Mouse (Mus musculus): ENCODE data around the gene Fam53b.

Gene Fam53b

DNA sequence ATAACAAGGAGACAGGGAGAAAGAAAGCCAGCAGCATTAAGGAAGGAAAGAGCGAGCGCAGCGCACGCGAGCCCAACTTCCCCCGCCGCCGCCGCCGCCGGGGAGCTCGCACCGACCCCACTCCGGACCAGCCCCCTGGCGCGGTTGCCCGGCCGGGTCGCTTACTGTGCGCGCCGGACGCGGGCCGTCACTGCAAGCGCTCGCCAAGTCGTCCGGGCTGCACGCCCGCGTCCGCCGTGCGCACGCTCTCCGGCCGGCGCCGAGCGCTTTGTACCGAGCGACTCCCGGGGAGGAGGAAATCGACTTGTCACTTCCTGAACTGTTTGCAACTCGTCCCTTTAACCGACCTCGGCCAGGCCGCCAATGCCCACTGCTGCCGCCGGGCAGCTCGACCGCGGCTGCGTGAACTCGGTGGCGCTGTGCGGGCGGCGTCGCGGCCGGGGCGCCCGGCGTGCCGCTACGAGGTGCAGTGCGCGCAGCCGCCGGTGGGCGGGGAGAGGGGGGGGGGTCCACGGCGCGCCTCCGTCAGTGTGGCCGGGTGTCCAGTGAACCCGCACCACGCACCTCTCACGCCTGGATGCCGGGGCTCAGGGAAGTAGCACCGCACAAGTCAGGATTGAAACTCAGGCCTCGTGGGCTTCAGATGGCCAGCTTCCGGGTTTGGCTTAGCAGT, at the start of gene Fam53b:
TSS of gene Fam53b (minus strand) at position 471 of the 673 bp plus-strand sequence.
- peak; percentile 68 to 73 for DNase-seq

DNA sequence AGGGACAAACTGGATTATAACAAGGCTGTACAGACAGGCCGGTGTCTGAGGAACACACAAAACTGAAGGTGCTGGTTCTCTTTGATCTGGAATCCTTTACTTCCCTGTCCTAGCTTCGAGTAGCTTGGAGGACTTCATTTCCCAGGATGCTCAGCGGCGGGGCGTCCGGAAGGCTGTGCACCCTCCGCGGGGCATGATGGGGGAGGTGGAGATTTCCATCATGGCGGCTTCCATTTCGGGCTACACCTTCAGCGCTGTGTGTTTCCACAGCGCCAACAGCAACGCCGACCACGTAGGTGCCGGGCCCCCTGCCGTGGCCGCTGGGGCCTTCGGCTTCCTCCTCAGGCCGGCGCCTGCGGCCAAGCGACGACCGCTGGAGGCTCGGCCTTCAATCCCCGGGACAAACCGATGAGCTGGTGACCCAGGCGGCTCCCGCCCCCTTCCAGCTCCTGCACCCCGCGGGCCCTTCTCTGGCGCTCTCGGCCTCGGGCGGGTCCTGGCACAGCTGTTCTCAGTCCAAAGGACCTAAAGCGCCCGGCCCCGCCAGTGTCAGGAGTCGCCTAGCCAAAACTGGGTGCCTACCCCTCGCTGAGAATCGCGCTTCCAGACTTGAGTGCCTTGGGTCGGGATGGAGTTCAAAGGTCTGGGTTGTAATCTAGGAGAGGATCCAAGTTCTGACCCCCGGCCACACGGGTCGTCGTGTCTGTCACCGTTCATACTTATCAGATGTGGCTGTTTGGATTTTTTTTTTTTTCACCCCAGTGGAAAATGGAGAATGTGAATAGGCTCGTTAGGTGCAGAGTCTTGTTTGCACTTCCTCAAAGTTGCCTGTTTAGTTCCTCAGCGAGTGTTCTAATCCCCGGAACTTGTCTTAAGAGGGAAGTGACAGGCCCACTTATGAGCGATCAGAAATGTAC, 45.6 kb upstream of the Fam53b start, which contains the start of gene Abraxas2:
TSS of gene Abraxas2 (plus strand) at position 184 of the 917 bp plus-strand sequence.
- DNase-seq: peak; percentile 93 to 96

DNA sequence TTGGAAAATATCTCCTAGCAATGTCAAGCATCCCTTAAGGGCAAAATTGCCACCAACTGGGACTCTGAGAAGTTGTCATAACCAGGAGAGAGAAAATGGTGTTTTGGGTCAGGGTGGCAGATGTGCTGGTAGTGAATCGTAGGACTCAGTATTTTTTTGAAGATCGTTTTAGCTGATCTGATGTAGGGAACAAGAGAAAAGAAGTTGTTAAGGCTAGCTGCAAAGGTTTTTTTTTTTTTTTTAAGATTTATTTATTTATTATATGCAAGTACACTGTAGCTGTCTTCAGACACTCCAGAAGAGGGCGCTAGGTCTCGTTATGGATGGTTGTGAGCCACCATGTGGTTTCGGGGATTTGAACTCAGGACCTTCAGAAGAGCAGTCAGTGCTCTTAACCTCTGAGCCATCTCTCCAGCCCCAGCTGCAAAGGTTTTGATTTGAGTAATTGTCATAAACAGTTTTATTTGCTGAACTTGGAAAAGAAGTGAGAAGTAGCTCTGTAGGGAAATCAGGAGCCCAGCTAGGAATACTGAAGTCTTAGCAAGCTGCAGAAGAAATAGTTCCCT, 44.4 kb upstream of the Fam53b start:
- peak; percentile 18 to 21 for DNase-seq

DNA sequence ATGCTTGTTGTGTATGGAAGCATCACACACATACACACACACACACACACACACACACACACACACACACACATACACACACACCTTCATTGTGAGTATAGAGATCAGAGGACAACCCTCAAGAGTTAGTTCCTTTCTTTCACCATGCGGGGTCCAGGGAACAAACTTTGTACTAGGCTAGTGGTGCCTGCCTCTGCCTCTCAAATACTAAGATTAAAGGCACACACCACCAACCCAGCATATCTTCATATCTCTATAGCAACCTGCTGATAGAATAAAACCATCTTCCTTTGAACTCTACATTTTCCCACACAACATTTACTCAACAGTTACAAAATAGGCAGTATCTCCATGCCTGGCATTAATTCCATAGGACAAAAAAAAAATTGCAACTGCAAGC, 42.4 kb upstream of the Fam53b start:
- DNase-seq: no peak

DNA sequence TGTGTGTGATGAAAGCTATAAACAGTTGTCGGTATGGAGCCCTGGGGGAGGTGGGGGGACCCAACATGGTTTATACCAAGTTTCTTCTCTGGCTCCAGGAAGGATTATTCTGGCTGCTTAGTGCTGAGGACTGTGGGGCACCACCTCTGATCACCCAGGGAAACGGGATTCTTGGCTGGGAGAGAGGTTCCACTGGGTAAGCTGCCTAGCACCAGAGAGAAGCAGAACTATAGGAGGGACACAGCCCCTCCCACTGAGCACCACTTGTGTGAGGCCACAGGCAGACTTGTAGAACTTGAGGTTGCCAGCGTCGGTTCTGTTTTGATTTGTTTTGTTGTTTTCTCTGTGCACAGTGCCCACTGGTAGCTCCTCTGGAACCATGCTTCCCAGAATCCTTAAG, 40.3 kb upstream of the Fam53b start:
- DNase-seq: no peak

DNA sequence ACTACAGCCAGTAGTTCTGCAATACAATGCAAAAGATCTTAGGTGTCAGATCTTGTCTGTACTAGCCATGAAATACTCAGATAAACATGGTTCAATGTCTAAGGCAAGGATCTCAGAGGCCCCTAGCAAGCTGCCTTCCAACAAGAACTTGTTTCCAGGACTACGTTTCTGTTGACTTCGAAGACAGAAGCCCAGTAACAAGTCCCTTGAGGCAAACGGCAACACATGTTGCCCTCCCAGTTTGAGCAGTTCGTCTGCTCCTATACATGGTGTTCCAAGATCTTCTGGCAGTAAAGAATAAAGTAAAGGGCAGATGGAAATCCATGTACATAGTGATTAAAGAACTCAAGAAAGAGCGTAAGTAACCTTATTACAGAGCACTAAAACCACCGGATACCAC, 39.7 kb upstream of the Fam53b start:
- no peak for DNase-seq

DNA sequence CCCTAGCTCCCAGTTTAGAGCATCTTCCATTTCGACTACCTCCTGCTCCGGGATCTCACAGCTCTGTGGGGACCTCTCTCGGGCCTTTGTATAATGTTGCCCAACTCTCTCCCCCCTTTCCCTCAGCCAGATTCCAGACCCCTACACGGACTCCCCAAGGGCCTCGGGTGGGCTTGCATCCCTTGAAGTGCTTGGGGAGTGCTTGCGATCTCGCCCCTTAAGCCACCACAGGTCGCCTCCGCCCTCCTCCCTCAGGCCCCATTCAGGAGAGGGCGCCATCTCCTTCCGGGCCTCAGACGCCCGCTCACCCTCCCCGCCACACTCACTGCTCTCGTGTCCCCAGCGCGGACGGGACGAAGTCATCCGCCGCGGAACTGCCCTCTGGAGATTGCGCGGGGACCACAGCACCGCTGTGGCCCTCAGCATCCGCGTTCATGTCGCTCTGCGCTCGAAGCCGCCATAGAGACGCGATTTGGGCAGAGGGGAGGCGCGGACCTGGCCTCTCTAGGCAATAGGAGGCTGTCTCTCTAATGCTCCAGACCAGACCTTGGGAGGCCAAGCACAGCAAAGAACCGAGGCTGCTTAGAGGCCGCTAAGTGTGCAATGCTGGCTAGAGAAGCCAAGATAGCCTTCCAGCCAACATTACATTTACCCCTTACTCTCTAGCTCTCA, 38.6 kb upstream of the Fam53b start, which contains the start of gene Eef1akmt2:
TSS of gene Eef1akmt2 (minus strand) at position 501 of the 672 bp plus-strand sequence.
- peak; percentile 83 to 86 for DNase-seq

DNA sequence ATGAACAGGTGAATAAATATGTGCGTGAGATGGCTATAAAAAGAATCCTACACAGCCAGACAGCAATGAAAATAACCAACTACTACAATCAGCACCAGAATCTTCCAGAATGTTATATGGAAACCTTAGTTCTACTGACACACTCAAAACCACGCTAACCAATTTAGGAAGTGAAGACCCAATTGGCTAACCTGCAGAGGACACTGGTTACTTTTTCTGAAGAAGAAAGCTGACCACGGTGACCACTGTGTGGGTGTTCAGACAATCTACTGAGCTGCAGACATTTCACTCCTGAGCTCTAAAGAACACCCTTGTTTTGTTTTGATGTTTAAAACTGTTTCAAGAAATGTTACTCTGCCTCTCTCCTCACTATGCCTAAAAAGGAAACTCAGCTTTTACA, 29.5 kb upstream of the Fam53b start:
- DNase-seq: no peak

DNA sequence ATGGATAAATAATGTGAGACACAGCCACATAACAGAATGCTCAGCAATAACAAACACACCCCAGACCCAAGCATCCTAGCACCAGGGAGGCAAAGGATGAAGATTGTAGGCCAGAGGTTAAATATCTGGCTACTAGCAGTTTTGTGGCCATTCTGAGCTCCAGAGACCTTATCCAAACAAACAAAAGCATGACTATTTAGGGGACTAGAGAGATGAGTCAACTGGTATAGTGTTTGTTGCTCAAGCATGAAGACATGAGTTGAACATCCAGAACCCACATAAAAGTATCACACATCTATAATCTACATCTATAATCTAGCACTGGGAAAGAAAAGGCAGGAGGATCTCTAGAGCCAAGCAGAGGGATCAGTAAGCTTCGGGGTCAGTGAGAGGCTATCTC, 28.8 kb upstream of the Fam53b start:
- no peak for DNase-seq

DNA sequence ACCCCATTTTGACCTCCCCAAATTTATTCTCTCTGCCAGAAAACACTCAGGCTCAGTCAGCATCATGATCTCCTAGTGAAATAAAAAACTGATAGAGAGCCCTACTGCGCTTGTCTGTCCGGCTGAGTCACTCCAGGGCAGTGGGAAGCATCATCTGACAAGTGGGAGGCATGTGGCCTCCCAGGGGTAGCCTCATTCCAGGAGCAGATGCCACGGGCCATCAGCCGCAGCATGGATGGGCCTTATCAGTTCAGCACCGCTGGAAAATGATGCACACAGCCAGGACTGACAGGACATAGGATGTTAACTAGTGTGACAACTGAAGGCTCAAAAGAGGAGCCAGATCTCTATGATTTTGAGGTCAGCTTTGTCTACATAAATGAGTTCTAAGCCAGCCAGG, 27.6 kb upstream of the Fam53b start:
- DNase-seq: no peak

DNA sequence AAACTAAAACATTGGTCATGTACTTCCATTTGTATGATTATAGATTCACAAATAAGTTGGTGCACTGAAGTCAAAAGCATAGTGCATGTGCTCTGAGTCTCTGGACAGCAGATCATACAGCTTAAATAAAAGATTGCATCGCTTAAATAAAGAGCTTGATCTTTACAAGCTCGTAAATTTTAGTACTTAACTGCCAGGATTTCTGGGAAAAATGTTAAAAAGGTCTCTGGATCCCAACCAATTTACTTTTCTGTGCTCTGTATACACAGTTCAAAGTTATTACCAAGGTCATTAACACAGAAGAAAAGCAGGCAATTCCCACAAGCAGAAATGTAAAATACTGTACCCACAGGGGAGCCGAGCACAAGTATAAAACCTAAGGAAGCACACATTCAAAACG, 17.3 kb upstream of the Fam53b start:
- DNase-seq: no peak

DNA sequence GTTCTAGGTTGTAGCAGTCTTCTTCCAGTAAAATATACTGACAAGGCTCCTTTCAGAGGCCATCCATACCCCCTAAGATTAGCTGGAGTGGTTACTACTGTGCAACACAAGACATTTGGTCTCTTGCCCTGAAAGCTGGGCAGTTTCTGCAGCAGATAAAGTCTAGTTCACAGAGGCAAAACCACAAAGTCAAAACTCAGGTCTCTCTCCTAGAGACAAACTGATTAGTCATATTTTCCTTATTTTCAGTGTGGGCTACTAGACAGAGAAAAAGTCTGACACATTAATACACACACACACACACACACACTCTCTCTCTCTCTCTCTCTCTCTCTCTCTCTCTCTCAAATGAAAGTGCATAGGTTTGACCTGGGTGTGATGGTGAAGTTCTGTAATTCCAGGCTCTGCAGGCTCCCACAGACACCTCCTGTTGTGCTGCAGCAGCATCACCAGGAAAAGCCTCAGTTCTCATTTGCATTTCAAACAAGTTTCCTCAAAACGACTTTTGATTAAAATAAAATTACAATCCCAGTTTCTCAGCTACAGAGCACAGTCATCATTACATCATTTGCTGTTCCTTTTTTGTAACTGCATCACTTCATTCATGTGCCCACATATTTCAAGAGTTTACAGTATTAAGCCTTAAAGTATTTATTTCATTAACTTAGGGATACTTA, 10.8 kb upstream of the Fam53b start:
- DNase-seq: no peak

DNA sequence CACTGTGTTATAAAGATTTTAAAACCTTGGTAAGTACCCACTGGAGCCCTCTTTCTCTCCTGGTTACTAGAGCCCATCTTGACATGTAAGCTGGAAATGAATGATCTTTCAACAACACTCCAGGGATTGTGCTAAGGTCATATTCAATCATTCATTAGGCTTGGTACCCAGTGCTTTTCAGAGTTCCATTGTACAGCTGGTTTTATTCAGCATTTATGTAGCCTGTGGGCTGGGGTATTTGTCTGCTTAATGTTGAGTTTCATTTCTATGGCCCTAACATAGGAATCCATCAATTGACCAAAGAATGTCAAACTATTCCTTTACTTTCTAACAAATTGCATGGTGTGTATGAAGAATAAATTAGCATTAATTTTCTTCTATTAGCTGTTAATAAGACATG, 10.1 kb upstream of the Fam53b start:
- no peak for DNase-seq

DNA sequence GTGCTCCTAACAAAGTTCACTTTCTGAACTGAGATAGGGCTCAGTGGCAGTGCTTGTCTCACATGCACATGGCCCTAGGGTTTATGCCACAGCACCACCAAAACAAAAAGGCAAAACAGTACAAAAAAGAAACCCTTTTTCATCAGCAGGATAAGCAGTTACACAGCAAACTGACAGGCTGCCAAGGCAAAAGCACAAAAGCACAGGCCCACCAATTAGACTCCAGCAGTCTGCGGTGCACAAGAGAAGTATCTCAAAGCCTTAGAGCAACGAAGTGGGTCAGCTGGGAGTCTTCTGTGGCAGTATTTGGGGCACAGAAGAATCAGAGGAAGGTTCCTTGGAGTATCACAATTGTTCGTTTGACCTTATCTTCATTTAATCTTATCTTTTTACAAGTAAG, 7.0 kb upstream of the Fam53b start:
- DNase-seq: no peak

DNA sequence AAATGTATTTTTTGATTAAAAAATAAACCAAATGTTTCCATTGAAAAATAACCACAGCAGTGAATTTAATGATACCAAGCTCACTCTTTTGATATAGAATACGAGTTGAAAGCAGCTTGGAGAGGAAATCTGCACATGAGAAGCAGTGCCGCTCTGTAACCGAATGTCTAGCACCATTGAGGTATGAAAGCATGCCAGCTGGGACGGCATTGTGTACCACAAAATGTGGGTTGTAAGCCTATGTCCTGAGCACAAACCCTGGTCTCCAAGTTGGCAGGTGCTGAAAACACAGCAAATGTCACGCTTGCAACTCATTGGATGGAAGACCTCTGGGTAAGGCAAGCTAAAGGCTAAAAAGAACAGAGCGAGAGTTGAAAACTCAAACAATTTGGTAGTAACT, 3.4 kb upstream of the Fam53b start:
- no peak for DNase-seq

DNA sequence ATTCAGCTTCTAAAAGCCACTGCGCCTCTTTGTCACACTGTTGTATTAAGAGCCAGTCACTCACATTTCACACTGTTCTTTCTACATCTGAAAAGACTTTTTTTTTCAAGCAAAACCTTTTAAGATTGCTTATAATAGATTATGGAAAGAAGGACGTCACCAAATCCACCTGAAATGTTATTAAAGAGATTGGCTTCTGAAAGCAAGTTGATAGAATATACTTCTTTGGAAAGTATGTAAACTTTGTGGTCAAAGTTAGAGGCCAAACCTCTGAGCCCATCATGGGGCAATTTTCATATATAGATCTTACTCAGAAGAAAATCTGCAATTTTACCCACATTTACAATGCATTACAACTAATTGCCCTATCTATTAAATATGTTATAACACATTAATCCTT, 2.8 kb upstream of the Fam53b start:
- no peak for DNase-seq

DNA sequence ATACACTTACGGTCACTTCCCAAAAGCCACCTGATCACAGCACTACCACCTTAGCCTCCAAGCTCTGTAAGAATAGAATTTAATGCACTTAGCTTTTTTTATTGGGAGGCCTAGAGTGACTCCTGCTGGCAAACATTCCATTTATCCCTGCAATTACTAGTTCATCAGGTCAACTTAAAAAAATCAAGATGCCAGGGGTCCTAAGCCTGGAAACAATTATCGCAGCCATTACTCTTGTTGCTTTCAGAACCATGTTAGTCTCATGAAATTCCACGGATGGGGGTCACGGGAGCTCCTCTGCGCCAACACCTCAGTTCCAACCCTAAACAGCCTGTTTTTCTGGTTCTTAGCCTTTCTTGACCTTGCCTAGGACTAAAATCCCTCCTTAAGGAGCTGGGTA, 1.4 kb upstream of the Fam53b start:
- no peak for DNase-seq

DNA sequence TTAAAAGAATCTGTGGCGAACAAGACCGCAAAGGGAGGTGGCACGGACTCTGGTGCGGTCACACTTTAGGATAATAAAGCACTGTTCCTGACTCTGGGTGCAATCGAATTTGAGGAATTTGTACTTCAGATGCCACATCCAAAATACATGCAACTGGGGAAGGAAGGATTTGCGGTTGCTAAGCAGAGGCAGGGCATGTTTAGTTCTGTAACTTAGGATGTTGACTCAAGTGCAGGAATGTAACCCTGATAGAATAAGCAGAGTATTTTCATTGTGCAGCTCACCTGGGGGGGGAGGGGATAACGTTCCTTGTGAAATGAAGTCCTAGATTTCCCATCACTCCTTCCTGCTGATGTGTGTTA, 384 bp upstream of the Fam53b start:
- DNase-seq: no peak

DNA sequence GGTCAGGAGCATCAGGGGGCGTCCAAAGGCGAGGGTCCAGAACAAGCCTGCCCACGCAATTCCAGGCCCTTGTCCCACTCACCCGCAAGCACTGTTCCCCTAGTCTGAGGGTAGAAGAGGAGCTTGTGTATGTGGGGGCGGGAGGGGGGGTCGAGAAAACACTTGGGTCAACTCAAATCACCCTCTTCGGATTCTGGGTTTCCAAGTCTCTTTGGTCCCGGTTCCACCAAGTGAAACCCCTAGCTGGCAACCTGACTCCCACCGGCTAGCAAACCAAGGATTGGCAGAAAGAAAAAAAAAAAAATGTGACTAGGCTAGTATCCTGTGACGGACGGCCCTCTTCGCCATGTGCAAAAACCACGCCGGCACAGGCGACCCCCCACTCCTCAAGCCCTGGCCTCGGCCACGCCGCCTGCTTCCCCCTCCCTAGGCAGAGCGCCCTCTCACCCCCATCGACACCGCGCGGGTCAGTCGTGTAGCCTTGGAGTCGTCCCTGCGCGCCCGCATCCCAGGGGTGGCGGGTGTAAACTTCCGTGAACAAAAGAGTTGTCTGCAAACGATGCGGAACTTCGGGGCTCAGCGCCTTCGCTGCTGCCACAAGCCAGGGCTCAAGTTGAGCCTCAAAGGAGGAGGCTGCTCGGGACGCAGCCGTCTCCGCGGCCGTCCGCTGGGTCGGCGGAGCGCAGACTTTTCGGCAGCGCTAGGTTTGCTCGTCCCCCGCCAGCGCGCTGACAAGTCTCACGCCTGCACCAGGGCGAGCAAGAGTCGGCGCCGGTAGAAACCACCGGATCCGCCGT, 869 bp downstream of the Fam53b start:
- DNase-seq: peak; percentile 73 to 77

DNA sequence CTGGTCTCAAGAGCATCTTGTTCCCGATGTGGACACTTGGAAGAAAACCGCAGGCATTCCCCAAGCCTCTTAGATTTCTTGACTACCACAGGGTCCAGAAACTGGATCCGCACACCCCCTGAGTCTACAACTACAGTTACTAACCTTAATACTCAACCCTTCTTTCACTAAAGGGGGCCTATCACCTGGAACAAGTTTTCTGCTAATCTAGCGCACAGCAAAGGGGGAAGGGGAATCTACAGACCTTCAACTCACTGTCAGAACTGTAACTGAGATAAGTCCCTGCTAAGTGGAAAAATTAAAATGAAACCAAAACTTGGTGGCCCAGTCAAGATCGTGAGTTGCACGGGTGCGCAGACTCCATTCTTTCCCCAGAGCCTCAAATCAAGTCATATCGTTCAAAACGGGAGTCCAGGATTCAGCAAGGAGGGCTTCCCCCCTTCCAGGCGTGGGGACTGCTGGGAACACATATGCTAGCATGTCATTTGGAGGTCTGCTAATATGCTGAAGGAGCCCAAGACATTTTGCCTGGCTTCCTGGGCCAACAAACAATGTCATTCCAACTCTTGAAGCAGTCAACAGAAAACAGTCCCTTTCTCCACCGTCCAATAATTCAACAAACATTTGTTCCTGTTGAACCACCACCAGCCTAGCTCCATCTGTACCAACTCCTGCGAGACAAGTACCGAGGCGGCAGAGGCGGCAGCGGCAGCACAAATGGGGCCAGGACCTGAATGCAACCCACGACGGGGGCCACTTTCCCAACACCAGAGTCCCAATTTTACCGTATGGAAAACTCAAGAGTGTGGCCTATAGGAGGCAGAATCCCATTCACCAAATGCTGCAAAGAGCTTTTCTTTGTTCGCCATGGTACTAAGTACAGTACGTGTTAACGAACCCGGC, 1.7 kb downstream of the Fam53b start:
- peak; percentile 52 to 57 for DNase-seq

DNA sequence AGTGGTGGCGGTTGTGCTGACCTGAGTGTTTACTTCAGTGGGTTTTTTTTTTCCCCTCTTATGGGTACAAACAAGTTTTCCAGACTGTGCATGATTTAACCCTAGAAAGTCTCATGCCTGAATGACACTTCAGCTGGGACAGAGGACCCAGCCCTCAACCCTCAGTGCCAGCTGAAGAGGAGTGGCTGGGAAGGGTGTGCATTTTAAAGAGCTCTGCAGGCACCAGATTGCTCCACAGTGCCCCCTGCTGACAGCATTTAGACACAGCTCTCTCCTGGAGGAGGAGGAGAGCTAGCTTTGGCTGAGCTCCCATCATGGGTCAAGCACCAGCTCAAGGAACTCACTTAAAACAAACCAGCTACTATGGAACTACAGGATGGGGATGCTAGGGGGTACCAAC, 2.8 kb downstream of the Fam53b start:
- peak; percentile 92 for DNase-seq
